Comparison of ENCODE assay signal across 9 mouse cellular contexts in genomic region chr1:36770998-36771397, GRCm38 (mm10). TPM values are rescaled to one million over a fixed set of nuclear protein-coding genes. Genes with fewer than 3 reads are reported as not detected.
DNase-seq lines count a peak whose midpoint lies in the region; ATAC-seq and TF ChIP-seq lines count a peak whose summit lies in the region.
"Had no signal": no experiment of that assay in that cellular context is flagged by ENCODE, and none has a peak within 500 bp of the region (broad histone marks: within the 10 kb centered on the region; RNA-seq: fewer than 3 reads in every experiment).

No protein-coding gene starts in this region.

- peak overlapping the region; percentile 43 for H3K4me2 ChIP-seq in heart, embryonic 16.5 days (ENCODE audit: low read depth, low read length)
- peak overlapping the region; percentile 10; the same call in 1 of the 2 replicates for H3K4me2 ChIP-seq in hindbrain, postnatal 0 days (ENCODE audit: low read depth, low read length)
- H3K4me2 ChIP-seq in neural tube, embryonic 12.5 days (replicated peaks): peak overlapping the region; percentile 53

- H3K27ac ChIP-seq in heart, embryonic 16.5 days (ENCODE audit: low read length): no peak overlapping the region
- H3K27ac ChIP-seq in heart, adult 2 months: no peak overlapping the region
- H3K27ac ChIP-seq in hindbrain, postnatal 0 days: no peak overlapping the region
- H3K27ac ChIP-seq in neural tube, embryonic 12.5 days: no peak overlapping the region

- H3K79me2 ChIP-seq in heart, adult 2 months (replicated peaks; ENCODE audit: control insufficient read depth, insufficient read depth, low read length): no peaks in the 10 kb centered on the region

- TF ChIP-seq POLR2A in heart, adult 2 months (IDR thresholded peaks at IDR 0.05; ENCODE audit: insufficient read depth, low read depth, low read length): no peak

- H3K4me3 ChIP-seq in heart, embryonic 16.5 days (ENCODE audit: low read length): peak overlapping the region; percentile 20
- no peak overlapping the region for H3K4me3 ChIP-seq in heart, adult 2 months
- H3K4me3 ChIP-seq in hindbrain, postnatal 0 days (ENCODE audit: low read length): no peak overlapping the region
- peak overlapping the region; percentile 20 for H3K4me3 ChIP-seq in neural tube, embryonic 12.5 days

- ATAC-seq in heart, embryonic 16.5 days (replicated peaks; ENCODE audit: extremely low read depth, insufficient read depth, low FRiP score): no peak
- 0 out of 2 replicates have a peak, but pooled peaks have one; percentile 18 for ATAC-seq in hindbrain, postnatal 0 days
- ATAC-seq in neural tube, embryonic 12.5 days (ENCODE audit: low FRiP score, low read depth): no peak

- TF ChIP-seq CTCF in heart, adult 2 months (IDR thresholded peaks at IDR 0.05): no peak
- no peak for TF ChIP-seq CTCF in hindbrain, postnatal 0 days (IDR thresholded peaks at IDR 0.05; ENCODE audit: low read depth)

- no peaks in the 10 kb centered on the region for H3K4me1 ChIP-seq in heart, embryonic 16.5 days (ENCODE audit: control insufficient read depth, insufficient read depth, low read length)
- no peaks in the 10 kb centered on the region for H3K4me1 ChIP-seq in heart, adult 2 months (ENCODE audit: control insufficient read depth, insufficient read depth, low read length)
- no peaks in the 10 kb centered on the region for H3K4me1 ChIP-seq in hindbrain, postnatal 0 days (ENCODE audit: insufficient read depth, low read length)
- no peaks in the 10 kb centered on the region for H3K4me1 ChIP-seq in neural tube, embryonic 12.5 days

- H3K9ac ChIP-seq in heart, embryonic 16.5 days (ENCODE audit: low read length): no peak overlapping the region
- no peak overlapping the region for H3K9ac ChIP-seq in heart, adult 2 months (ENCODE audit: low read depth, low read length)
- H3K9ac ChIP-seq in hindbrain, postnatal 0 days (replicated peaks; ENCODE audit: low read length): no peak overlapping the region
- H3K9ac ChIP-seq in neural tube, embryonic 12.5 days: no peak overlapping the region

- intact Hi-C loops in heart, adult 2 months (cut with DNase I): no loop called here

- H3K9me3 ChIP-seq in heart, embryonic 16.5 days (replicated peaks; ENCODE audit: control insufficient read depth, low read length): peaks cover 8% of the 10 kb centered on the region
- H3K9me3 ChIP-seq in hindbrain, postnatal 0 days (ENCODE audit: low read length): no peaks in the 10 kb centered on the region
- H3K9me3 ChIP-seq in neural tube, embryonic 12.5 days: no peaks in the 10 kb centered on the region

- H3K27me3 ChIP-seq in heart, embryonic 16.5 days (ENCODE audit: control insufficient read depth, insufficient read depth, low read length): peaks cover 13% of the 10 kb centered on the region
- peaks cover 4% of the 10 kb centered on the region for H3K27me3 ChIP-seq in heart, adult 2 months (ENCODE audit: control insufficient read depth, insufficient read depth, low read length)
- H3K27me3 ChIP-seq in hindbrain, postnatal 0 days (ENCODE audit: insufficient read depth, low read length): no peaks in the 10 kb centered on the region
- H3K27me3 ChIP-seq in neural tube, embryonic 12.5 days (replicated peaks): peaks cover 16% of the 10 kb centered on the region
- H3K27me3 ChIP-seq: CH12.LX had no signal

- DNase-seq in heart, adult 2 months: no peak
- peak; percentile 35 for DNase-seq in embryo, embryonic 11 days
- DNase-seq in hindbrain, postnatal 0 days (ENCODE audit: low spot score): no peak
- no peak for DNase-seq in gastrocnemius, adult 18-20 months (ENCODE audit: low spot score)
- DNase-seq in frontal cortex, postnatal 36 days (ENCODE audit: low spot score in 2 of 2): no peak
- DNase-seq in adipocyte (ENCODE audit: low spot score): no peak

- 19% methylated on average over 27 of the region's 27 CpGs for WGBS in heart, embryonic 16.5 days
- WGBS in heart, adult 2 months: 31% methylated on average over 27 of the region's 27 CpGs
- 21% methylated on average over 27 of the region's 27 CpGs for WGBS in hindbrain, postnatal 0 days
- WGBS in neural tube, embryonic 12.5 days: 15% methylated on average over 27 of the region's 27 CpGs

- no peak for TF ChIP-seq EP300 in heart, adult 2 months (IDR thresholded peaks at IDR 0.05; ENCODE audit: insufficient read depth, low read depth, low read length)

- H3K36me3 ChIP-seq in heart, embryonic 16.5 days (ENCODE audit: control insufficient read depth, insufficient read depth): no peaks in the 10 kb centered on the region
- no peaks in the 10 kb centered on the region for H3K36me3 ChIP-seq in heart, adult 2 months (ENCODE audit: control insufficient read depth, insufficient read depth, low read length)
- no peaks in the 10 kb centered on the region for H3K36me3 ChIP-seq in hindbrain, postnatal 0 days (ENCODE audit: insufficient read depth, low read length)
- no peaks in the 10 kb centered on the region for H3K36me3 ChIP-seq in neural tube, embryonic 12.5 days

RNA-seq across cellular contexts. Expression of gene Zap70, which starts 9.4 kb away (rescaled TPM):
- polyA plus RNA-seq in heart, embryonic 16.5 days (2015; fragmentation: Nextera tagmentation; extraction: Ambion mirVana): 2.8 and 9.0 TPM in 2 replicates
- total RNA-seq in heart, adult 2 months (2021): under 1 TPM; 0.32 to 0.34 TPM
- polyA plus RNA-seq in heart, adult 2 months (2012; rRNA removed): 0.47 TPM in 2 replicates
- total RNA-seq in hindbrain, postnatal 0 days (2014; rRNA removed): 1.6 and 6.3 TPM in 2 replicates
- polyA plus RNA-seq in hindbrain, postnatal 0 days (2015; fragmentation: Nextera tagmentation; extraction: Ambion mirVana): 2.1 and 2.7 TPM in 2 replicates
- 0.17 and 0.33 TPM in 2 replicates for polyA plus RNA-seq in neural tube, embryonic 12.5 days (2016; fragmentation: Nextera tagmentation; extraction: Ambion mirVana)
- total RNA-seq in gastrocnemius, adult 18-20 months (2021): under 1 TPM; 0.19 to 0.73 TPM

RNA-seq across cellular contexts. Expression of gene Actr1b, which starts 56.8 kb away (rescaled TPM):
- 85.2 and 96.6 TPM in 2 replicates for polyA plus RNA-seq in heart, embryonic 16.5 days (2015; fragmentation: Nextera tagmentation; extraction: Ambion mirVana)
- total RNA-seq in heart, adult 2 months (2021): 10 to 100 TPM; 89.8 to 98.1 TPM
- polyA plus RNA-seq in heart, adult 2 months (2012; rRNA removed): 94.8 and 122 TPM in 2 replicates
- 174 and 178 TPM in 2 replicates for total RNA-seq in hindbrain, postnatal 0 days (2014; rRNA removed)
- 117 and 119 TPM in 2 replicates for polyA plus RNA-seq in hindbrain, postnatal 0 days (2015; fragmentation: Nextera tagmentation; extraction: Ambion mirVana)
- 119 and 131 TPM in 2 replicates for polyA plus RNA-seq in neural tube, embryonic 12.5 days (2016; fragmentation: Nextera tagmentation; extraction: Ambion mirVana)
- 100 to 1,000 TPM; 138 to 147 TPM for total RNA-seq in gastrocnemius, adult 18-20 months (2021)

Comparison
In these comparisons a context has a peak if more than half of its experiments do, and no peak if none do; other contexts are left out.
1. H3K4me3 ChIP-seq: peak in heart, embryonic 16.5 days (single experiment) and neural tube, embryonic 12.5 days (single experiment); none in heart, adult 2 months (single experiment) and hindbrain, postnatal 0 days (single experiment).
2. Peak in every context shown above with its lines, with median percentiles within 50 percentile points of each other: H3K4me2 ChIP-seq.